Mouse (Mus musculus) testis, adult 2 months (tissue): ENCODE data around the gene Clec2i.

Source experiments
- CTCF ChIP-seq: fragments of 200-500 bp; IDR thresholded peaks from 2 replicates; pipeline ENCODE4 v1.5.1; 2012; ENCODE audit warnings: low read depth, mild to moderate bottlenecking, inconsistent platforms, low read length, moderate library complexity; ENCODE audit not compliant: control insufficient read depth, insufficient read depth, insufficient replicate concordance
- POLR2A ChIP-seq: fragments of 200-500 bp; IDR thresholded peaks from 2 replicates; pipeline ENCODE4 v1.6.1; 2012; ENCODE audit warnings: low read depth, mild to moderate bottlenecking, inconsistent platforms, low read length, moderate library complexity; ENCODE audit not compliant: control insufficient read depth

DNA sequence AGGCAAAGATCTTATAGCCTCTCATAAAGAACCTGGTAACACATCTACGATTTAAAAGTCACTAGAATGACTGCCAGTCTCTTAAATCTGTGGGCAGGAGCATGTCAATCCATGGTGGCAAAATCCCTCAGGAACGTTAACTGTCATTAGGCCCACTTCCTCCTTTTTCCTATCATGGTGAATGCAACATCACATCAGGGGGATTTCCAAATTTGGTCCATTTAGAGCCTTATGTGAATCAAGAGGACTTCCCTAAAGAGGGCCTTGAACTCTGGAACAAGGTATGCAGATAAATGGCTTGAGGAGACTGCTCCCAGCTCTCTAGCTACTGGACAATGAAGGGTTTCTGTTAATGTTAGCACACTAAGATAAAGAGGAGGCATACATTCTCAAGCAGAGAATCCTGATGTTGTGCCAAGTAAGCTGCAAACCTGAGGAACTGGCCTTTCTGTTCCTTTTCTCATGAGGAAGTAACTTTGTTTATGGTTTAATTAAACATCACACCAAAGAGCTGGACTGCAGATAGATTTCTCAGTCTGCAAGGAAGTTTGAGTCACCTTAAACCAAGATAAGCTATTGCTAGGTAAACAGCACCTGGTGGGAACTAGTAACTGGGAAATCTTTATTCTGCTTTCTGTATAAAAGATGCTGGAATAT, 26.3 kb downstream of the Clec2i start:
- TF ChIP-seq POLR2A (no peak), CTCF (no peak)
